Mouse (Mus musculus): ENCODE measurements around the gene Doc2b.

- TF ChIP-seq CTCF (IDR thresholded peaks at IDR 0.05; ENCODE audit: low read depth) (no peak), EP300 (IDR thresholded peaks at IDR 0.05; ENCODE audit: low read depth) (no peak)
Measured at GRCm38 (mm10) chr11:75751082-75751481, 44.8 kb downstream of the Doc2b start.
